ENCODE assay signal across 24 mouse cellular contexts in genomic region chr15:101329564-101329892, GRCm38 (mm10). TPM values are rescaled to one million over a fixed set of nuclear protein-coding genes. Genes with fewer than 3 reads are reported as not detected.
DNase-seq lines count a peak whose midpoint lies in the region; ATAC-seq and TF ChIP-seq lines count a peak whose summit lies in the region.
"Had no signal": no experiment of that assay in that cellular context is flagged by ENCODE, and none has a peak within 500 bp of the region (broad histone marks: within the 10 kb centered on the region; RNA-seq: fewer than 3 reads in every experiment).

No protein-coding gene starts in this region.

- no peaks in the 10 kb centered on the region for H3K9me3 ChIP-seq in lung, postnatal 0 days (ENCODE audit: low read length)
- H3K9me3 ChIP-seq in embryonic facial prominence, embryonic 15.5 days (replicated peaks): no peaks in the 10 kb centered on the region
- H3K9me3 ChIP-seq: embryonic facial prominence, embryonic 12.5 days; neural tube, embryonic 12.5 days had no signal

- H3K27me3 ChIP-seq in lung, postnatal 0 days (replicated peaks; ENCODE audit: insufficient read depth, low read length): no peaks in the 10 kb centered on the region
- H3K27me3 ChIP-seq in embryonic facial prominence, embryonic 15.5 days: no peaks in the 10 kb centered on the region
- H3K27me3 ChIP-seq: embryonic facial prominence, embryonic 12.5 days; neural tube, embryonic 12.5 days had no signal

- DNase-seq in gastrocnemius, adult 2 months: peak; percentile 22
- DNase-seq in gastrocnemius, postnatal 10 days: no peak
- peak; percentile 36 for DNase-seq in lung, postnatal 0 days (ENCODE audit: low spot score)
- DNase-seq in lung, postnatal 14 days: no peak
- no peak for DNase-seq in urinary bladder, postnatal 4 days (ENCODE audit: low spot score in 2 of 2)
- DNase-seq in embryo, embryonic 11 days: no peak
- DNase-seq: adrenal gland, adult 8-10 months; cerebellum, adult 9-10 months; gastrocnemius, postnatal 25 days; lung, adult 18-20 months; lung, postnatal 36 days; spleen, adult 18-20 months had no signal

- H3K4me3 ChIP-seq in gastrocnemius, adult 2 months: no peak overlapping the region
- no peak overlapping the region for H3K4me3 ChIP-seq in lung, postnatal 0 days (ENCODE audit: low read depth, low read length)
- no peak overlapping the region for H3K4me3 ChIP-seq in embryonic facial prominence, embryonic 15.5 days (replicated peaks)
- H3K4me3 ChIP-seq: embryonic facial prominence, embryonic 12.5 days; neural tube, embryonic 12.5 days had no signal

- H3K27ac ChIP-seq in gastrocnemius, adult 2 months: no peak overlapping the region
- peak overlapping the region; percentile 45 for H3K27ac ChIP-seq in lung, postnatal 0 days (ENCODE audit: low read length)
- peak overlapping the region; percentile 65; the same call in 1 of the 2 replicates for H3K27ac ChIP-seq in embryonic facial prominence, embryonic 15.5 days (replicated peaks)
- H3K27ac ChIP-seq: embryonic facial prominence, embryonic 12.5 days; neural tube, embryonic 12.5 days had no signal

- H3K4me2 ChIP-seq in lung, postnatal 0 days (replicated peaks; ENCODE audit: low read depth, low read length): no peak overlapping the region
- H3K4me2 ChIP-seq in embryonic facial prominence, embryonic 15.5 days (replicated peaks): no peak overlapping the region
- H3K4me2 ChIP-seq: embryonic facial prominence, embryonic 12.5 days; liver, embryonic 11.5 days; neural tube, embryonic 12.5 days had no signal

- TF ChIP-seq EP300 in lung, postnatal 0 days (IDR thresholded peaks at IDR 0.05): no peak; the same call in 1 of the 2 replicates

- ATAC-seq in lung, postnatal 0 days: peak; percentile 30
- no peak for ATAC-seq in embryonic facial prominence, embryonic 15.5 days (ENCODE audit: insufficient number of reproducible peaks, low FRiP score, low TSS enrichment, low read depth)
- no peak for ATAC-seq in CD4-positive, CD25-positive, alpha-beta regulatory T cell, adult 4 months
- ATAC-seq: forebrain, embryonic 14.5 days; hindbrain, embryonic 16.5 days; intestine, embryonic 16.5 days had no signal

- intact Hi-C loops in gastrocnemius, adult 2 months (cut with DNase I): loop anchor here (5.0 kb wide), 2 partner anchors 438 to 653 kb away; no protein-coding TSS in a partner anchor

- TF ChIP-seq CTCF in gastrocnemius, adult 2 months (IDR thresholded peaks at IDR 0.05): no peak
- no peak for TF ChIP-seq CTCF in lung, postnatal 0 days (IDR thresholded peaks at IDR 0.05)

- H3K9ac ChIP-seq in lung, postnatal 0 days (replicated peaks; ENCODE audit: low read depth): no peak overlapping the region
- H3K9ac ChIP-seq in embryonic facial prominence, embryonic 15.5 days: no peak overlapping the region
- H3K9ac ChIP-seq: embryonic facial prominence, embryonic 12.5 days had no signal

- WGBS in lung, postnatal 0 days: 74% methylated on average over 3 of the region's 3 CpGs
- 83% methylated on average over 3 of the region's 3 CpGs for WGBS in embryonic facial prominence, embryonic 15.5 days

- H3K4me1 ChIP-seq in lung, postnatal 0 days (ENCODE audit: insufficient read depth, low read depth, low read length): no peaks in the 10 kb centered on the region
- peaks cover 36% of the 10 kb centered on the region for H3K4me1 ChIP-seq in embryonic facial prominence, embryonic 15.5 days

- no peaks in the 10 kb centered on the region for H3K36me3 ChIP-seq in lung, postnatal 0 days (ENCODE audit: insufficient read depth, low read length)
- H3K36me3 ChIP-seq in embryonic facial prominence, embryonic 15.5 days: no peaks in the 10 kb centered on the region
- H3K36me3 ChIP-seq: embryonic facial prominence, embryonic 12.5 days; neural tube, embryonic 12.5 days had no signal

RNA-seq across cellular contexts. Expression of gene 6030408B16Rik, which starts 36.5 kb away (rescaled TPM):
- under 1 TPM; 0.20 to 0.36 TPM for total RNA-seq in gastrocnemius, adult 2 months (2021)
- under 1 TPM; 0.54 to 0.77 TPM for total RNA-seq in gastrocnemius, postnatal 10 days (2021)
- polyA plus RNA-seq in lung, postnatal 0 days (2015; fragmentation: Nextera tagmentation; extraction: Ambion mirVana): 74.9 and 82.4 TPM in 2 replicates
- 1.3 and 1.5 TPM in 2 replicates for polyA plus RNA-seq in embryonic facial prominence, embryonic 15.5 days (2015; fragmentation: Nextera tagmentation; extraction: Ambion mirVana)
- polyA plus RNA-seq in CD4-positive, CD25-positive, alpha-beta regulatory T cell, adult 4 months (2017; shearing (Covaris generic)): not detected
- total RNA-seq: common myeloid progenitor, adult 5-6 weeks; left cerebral cortex, postnatal 25 days; megakaryocyte-erythroid progenitor cell, adult 5-6 weeks; midbrain, postnatal 0 days had no signal

RNA-seq across cellular contexts. Expression of gene Krt80, which starts 40.4 kb away (rescaled TPM):
- 1 to 10 TPM; 1.6 to 2.5 TPM for total RNA-seq in gastrocnemius, adult 2 months (2021)
- total RNA-seq in gastrocnemius, postnatal 10 days (2021): 1 to 10 TPM in 1 of 2 experiments, under 1 TPM in 1; 0.66 to 1.4 TPM
- polyA plus RNA-seq in lung, postnatal 0 days (2015; fragmentation: Nextera tagmentation; extraction: Ambion mirVana): 19.6 and 26.3 TPM in 2 replicates
- polyA plus RNA-seq in embryonic facial prominence, embryonic 15.5 days (2015; fragmentation: Nextera tagmentation; extraction: Ambion mirVana): 26.9 and 33.5 TPM in 2 replicates
- polyA plus RNA-seq in CD4-positive, CD25-positive, alpha-beta regulatory T cell, adult 4 months (2017; shearing (Covaris generic)): under 1 TPM in 1 of 2 experiments, not detected in 1; 0.22 TPM
- total RNA-seq: megakaryocyte-erythroid progenitor cell, adult 5-6 weeks had no signal
- polyA plus RNA-seq: forebrain, embryonic 14.5 days; liver, embryonic 11.5 days; neural tube, embryonic 12.5 days had no signal

RNA-seq across cellular contexts. Expression of gene Atg101, which starts 45.5 kb away (rescaled TPM):
- total RNA-seq in gastrocnemius, adult 2 months (2021): 10 to 100 TPM; 23.7 to 32.4 TPM
- 10 to 100 TPM; 24.4 to 27.2 TPM for total RNA-seq in gastrocnemius, postnatal 10 days (2021)
- polyA plus RNA-seq in lung, postnatal 0 days (2015; fragmentation: Nextera tagmentation; extraction: Ambion mirVana): 73.1 and 74.2 TPM in 2 replicates
- polyA plus RNA-seq in embryonic facial prominence, embryonic 15.5 days (2015; fragmentation: Nextera tagmentation; extraction: Ambion mirVana): 69.9 and 71.9 TPM in 2 replicates
- polyA plus RNA-seq in CD4-positive, CD25-positive, alpha-beta regulatory T cell, adult 4 months (2017; shearing (Covaris generic)): 10 to 100 TPM; 67.8 to 79.0 TPM

Comparison
In these comparisons a context has a peak if more than half of its experiments do, and no peak if none do; other contexts are left out.
1. DNase-seq: peak in gastrocnemius, adult 2 months (single experiment) and lung, postnatal 0 days (single experiment); none in gastrocnemius, postnatal 10 days (single experiment), lung, postnatal 14 days (single experiment), urinary bladder, postnatal 4 days (0 of 2) and embryo, embryonic 11 days (single experiment).
2. RNA of gene 6030408B16Rik, which starts 36.5 kb away (polyA plus RNA-seq): 74.9 to 82.4 TPM in lung, postnatal 0 days; 1.3 to 1.5 TPM in embryonic facial prominence, embryonic 15.5 days and not detected in CD4-positive, CD25-positive, alpha-beta regulatory T cell, adult 4 months; every median in the first group is over 10 times any median in the second.
3. RNA of gene Krt80, which starts 40.4 kb away (polyA plus RNA-seq): 26.9 to 33.5 TPM in embryonic facial prominence, embryonic 15.5 days and 19.6 to 26.3 TPM in lung, postnatal 0 days; 0.22 TPM in CD4-positive, CD25-positive, alpha-beta regulatory T cell, adult 4 months; every median in the first group is over 10 times any median in the second.